Mouse (Mus musculus) limb, embryonic 11.5 days (tissue): ENCODE results near the gene Celf2. TPM values are rescaled to one million over a fixed set of nuclear protein-coding genes. Genes with fewer than 3 reads are reported as not detected.

Experiments
- ATAC-seq: fragments of 200-750 bp; cut with Nextera tagmentation; 2 replicates; pipeline ENCODE4 v1.8.0; 2017; ENCODE audit warnings: low read depth; ENCODE audit not compliant: insufficient number of reproducible peaks, low FRiP score, low TSS enrichment
- DNase-seq: peaks from one replicate; pipeline ENCODE4 v3.0.0-alpha.2; 2015; ENCODE audit warnings: low spot score
- H3K27ac ChIP-seq: fragments of 300-500 bp; sonication (generic); replicated peaks from 2 replicates; pipeline ENCODE4 v1.5.1; 2014; ENCODE audit warnings: low read depth, mild to moderate bottlenecking, low read length
- H3K27me3 ChIP-seq: fragments of 300-500 bp; sonication (generic); 2 replicates; pipeline ENCODE4 v1.6.1; 2014; ENCODE audit warnings: mild to moderate bottlenecking, low read length, mixed read lengths; ENCODE audit not compliant: control insufficient read depth, insufficient read depth
- H3K36me3 ChIP-seq: fragments of 300-500 bp; sonication (generic); 2 replicates; pipeline ENCODE4 v1.6.1; 2014; ENCODE audit warnings: mild to moderate bottlenecking, low read length, moderate library complexity, mixed read lengths; ENCODE audit not compliant: control insufficient read depth, insufficient read depth
- H3K4me1 ChIP-seq: fragments of 300-500 bp; sonication (generic); 2 replicates; pipeline ENCODE4 v1.6.1; 2014; ENCODE audit warnings: low read length, mixed read lengths; ENCODE audit not compliant: control insufficient read depth, insufficient read depth
- H3K4me2 ChIP-seq: fragments of 300-500 bp; sonication (generic); 2 replicates; pipeline ENCODE4 v1.6.1; 2014; ENCODE audit warnings: low read depth, mild to moderate bottlenecking, moderate library complexity; ENCODE audit not compliant: severe bottlenecking
- H3K4me3 ChIP-seq: fragments of 300-500 bp; sonication (generic); 2 replicates; pipeline ENCODE4 v1.5.1; 2014; ENCODE audit warnings: low read depth, low read length
- H3K9ac ChIP-seq: fragments of 300-500 bp; sonication (generic); 2 replicates; pipeline ENCODE4 v1.6.1; 2014; ENCODE audit warnings: mild to moderate bottlenecking, low read length
- H3K9me3 ChIP-seq: fragments of 300-500 bp; sonication (generic); 2 replicates; pipeline ENCODE4 v1.6.1; 2016; ENCODE audit warnings: low read length; ENCODE audit not compliant: control insufficient read depth
- WGBS: fragments of 180-500 bp; shearing (Covaris S2); extraction: QIAGEN DNeasy Blood & Tissue Kit; methylation state at CpG from one replicate; pipeline ENCODE4 v1.1.7; 2014; 5-methylcytosine and 5-hydroxymethylcytosine counted together
- polyA plus RNA-seq: library from polyadenylated mRNA; unstranded; fragments of >200 nt; fragmentation: Nextera tagmentation; extraction: Ambion mirVana; gene quantifications from 2 replicates; pipeline ENCODE4 v1.2.1, GENCODE M21; 2014

Gene Celf2
- polyA plus RNA-seq, 1 experiment from 2014 or later: 24.1 TPM

DNA sequence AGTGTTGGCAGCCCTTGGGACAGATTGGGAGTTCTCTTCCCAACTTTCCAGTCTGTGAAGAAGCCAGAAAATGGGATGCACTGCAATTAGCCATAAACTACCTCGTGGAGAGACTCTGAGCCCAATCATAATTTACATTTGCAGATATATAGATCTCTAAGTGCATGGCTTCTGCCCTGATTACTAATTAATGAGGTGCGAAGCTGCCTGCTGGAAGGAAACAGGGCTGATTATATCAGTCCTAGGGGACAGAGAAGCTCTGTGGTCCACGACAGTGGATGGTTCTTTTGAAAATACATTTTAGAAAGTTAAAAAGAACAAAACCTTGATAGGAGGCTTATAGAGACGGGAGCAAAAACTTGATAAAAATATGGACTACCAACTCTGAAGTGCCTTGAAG lies 885.6 kb downstream of the Celf2 start:
- no peak overlapping the region for H3K4me3 ChIP-seq

DNA sequence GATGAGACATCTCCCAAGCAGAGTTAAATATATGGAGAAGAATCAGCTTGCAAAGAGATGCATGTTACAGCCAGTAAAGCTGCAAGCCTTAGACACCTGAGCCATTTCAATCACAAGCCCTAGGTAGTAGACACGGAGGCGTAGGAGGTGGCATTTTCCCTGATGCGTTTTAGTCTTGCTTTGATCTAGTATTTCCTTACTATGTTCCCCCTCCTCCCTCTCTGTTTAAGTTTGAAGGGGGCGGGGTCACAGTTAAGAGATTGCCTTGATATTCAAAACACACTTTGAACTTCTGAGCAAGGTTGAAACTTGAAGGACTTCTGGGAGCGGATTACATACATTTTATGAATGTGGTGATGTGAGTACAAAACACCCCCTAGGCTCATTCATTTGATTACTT lies 887.3 kb downstream of the Celf2 start:
- H3K27ac ChIP-seq: no peak overlapping the region
- ATAC-seq (no peak), DNase-seq (no peak)
- no peak overlapping the region for H3K4me3 ChIP-seq
- 64% methylated on average over 5 of the region's 5 CpGs for WGBS
- no peaks in the 10 kb centered on the region for H3K9me3 ChIP-seq
- H3K27me3 ChIP-seq: no peaks in the 10 kb centered on the region
- H3K4me2 ChIP-seq: no peak overlapping the region
- H3K9ac ChIP-seq: no peak overlapping the region
- H3K36me3 ChIP-seq: no peaks in the 10 kb centered on the region
- no peaks in the 10 kb centered on the region for H3K4me1 ChIP-seq

More for the DNA sequence above, 885.6 kb downstream of the Celf2 start:
- no peak overlapping the region for H3K9ac ChIP-seq
- 59% methylated on average over 4 of the region's 4 CpGs for WGBS
- no peaks in the 10 kb centered on the region for H3K36me3 ChIP-seq
- DNase-seq: no peak
- H3K27ac ChIP-seq: no peak overlapping the region
- H3K9me3 ChIP-seq: no peaks in the 10 kb centered on the region
- no peaks in the 10 kb centered on the region for H3K4me1 ChIP-seq
- no peaks in the 10 kb centered on the region for H3K27me3 ChIP-seq
- H3K4me2 ChIP-seq: no peak overlapping the region
- ATAC-seq: no peak

DNA sequence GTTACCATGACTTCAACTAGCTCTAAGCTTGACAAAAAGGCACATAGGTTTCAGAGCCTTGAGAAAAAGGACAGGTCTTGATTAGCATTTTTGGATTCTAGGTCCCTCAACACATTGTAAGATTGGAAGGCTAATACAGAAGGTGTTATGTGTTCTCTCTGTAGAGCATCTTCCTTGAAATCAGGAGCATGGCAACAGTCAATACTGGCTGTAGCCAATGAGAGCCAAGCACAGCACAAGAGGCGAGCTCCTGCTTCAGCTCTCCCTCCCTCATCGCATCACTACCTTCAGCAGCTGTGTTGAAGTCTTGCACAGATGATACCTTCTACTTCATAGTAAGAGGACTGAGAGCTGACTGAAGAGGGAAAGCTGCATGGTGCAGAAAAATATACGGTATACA lies 890.5 kb downstream of the Celf2 start:
- H3K4me1 ChIP-seq: no peaks in the 10 kb centered on the region
- H3K27ac ChIP-seq: no peak overlapping the region
- H3K4me2 ChIP-seq: no peak overlapping the region
- no peaks in the 10 kb centered on the region for H3K27me3 ChIP-seq
- ATAC-seq (no peak), DNase-seq (no peak)
- H3K9ac ChIP-seq: no peak overlapping the region
- no peaks in the 10 kb centered on the region for H3K9me3 ChIP-seq
- no peak overlapping the region for H3K4me3 ChIP-seq
- WGBS: 87% methylated on average over 3 of the region's 3 CpGs
- no peaks in the 10 kb centered on the region for H3K36me3 ChIP-seq

DNA sequence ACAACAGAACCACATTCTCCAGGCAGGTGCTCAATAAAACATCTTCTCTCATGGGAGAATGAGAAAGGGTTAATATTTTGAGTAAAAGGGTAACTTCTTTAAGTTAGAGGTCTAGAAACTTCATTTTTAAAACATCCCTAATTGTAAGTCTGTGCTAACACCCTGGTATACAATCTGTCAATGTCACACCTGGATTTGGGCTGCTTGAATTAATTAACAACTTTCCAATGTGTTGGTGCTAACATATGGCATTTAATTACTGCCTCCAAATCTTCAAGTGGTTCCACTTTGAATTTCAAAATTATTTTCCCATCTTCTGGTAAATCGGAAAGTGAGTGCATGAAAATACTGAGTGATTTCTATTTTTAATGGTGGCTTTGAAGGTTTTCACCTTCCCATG lies 890.9 kb downstream of the Celf2 start:
- ATAC-seq (no peak), DNase-seq (no peak)
- Histone ChIP-seq H3K36me3 (no peaks in the 10 kb centered on the region), H3K9ac (no peak overlapping the region), H3K27ac (no peak overlapping the region), H3K9me3 (no peaks in the 10 kb centered on the region), H3K4me2 (no peak overlapping the region), H3K4me3 (no peak overlapping the region), H3K27me3 (no peaks in the 10 kb centered on the region), H3K4me1 (no peaks in the 10 kb centered on the region)
- 70% methylated on average over 1 of the region's 1 CpGs for WGBS

DNA sequence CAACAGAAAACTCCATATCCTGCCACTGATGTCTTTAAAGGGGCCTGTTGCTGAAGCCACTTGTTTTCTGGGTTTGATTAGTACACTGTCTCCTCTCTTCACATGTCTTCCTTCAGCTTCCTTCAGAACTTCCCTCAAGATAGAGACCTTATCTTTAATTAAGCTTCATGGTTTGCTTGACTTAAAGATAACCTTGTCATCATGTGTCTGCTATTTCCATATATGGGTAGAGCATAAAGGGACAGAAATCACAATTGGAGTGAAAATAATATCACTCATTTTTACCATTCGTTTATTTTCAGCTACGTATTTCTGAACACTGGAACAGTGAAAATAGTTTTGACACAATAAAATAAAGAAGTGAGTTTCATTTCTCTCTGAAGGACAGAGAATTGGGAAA lies 905.0 kb downstream of the Celf2 start:
- no peak for ATAC-seq
- Histone ChIP-seq H3K4me1 (no peaks in the 10 kb centered on the region), H3K4me2 (no peak overlapping the region), H3K4me3 (no peak overlapping the region), H3K27ac (no peak overlapping the region), H3K9me3 (no peaks in the 10 kb centered on the region), H3K27me3 (no peaks in the 10 kb centered on the region), H3K9ac (no peak overlapping the region), H3K36me3 (no peaks in the 10 kb centered on the region)
- WGBS: 95% methylated on average over 2 of the region's 2 CpGs
- no peak for DNase-seq

DNA sequence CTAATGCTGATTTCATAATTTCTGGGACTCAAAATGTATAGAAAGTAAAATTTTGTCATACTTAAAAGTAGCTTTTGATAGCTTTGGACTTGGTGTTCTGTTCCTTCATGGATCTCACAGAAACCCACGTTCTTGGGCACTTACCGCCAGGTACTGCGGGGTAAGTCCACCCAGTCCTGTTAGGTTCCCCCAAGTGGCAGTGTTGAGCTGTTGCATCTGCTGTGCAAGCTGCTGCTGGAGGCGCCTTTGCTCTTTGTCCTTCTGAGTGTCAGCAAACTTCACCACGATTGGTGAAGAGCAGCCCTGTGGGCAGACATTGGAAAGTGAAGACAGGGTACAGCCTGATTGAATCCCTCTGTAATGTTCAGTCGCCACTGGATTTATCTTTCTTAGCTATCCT lies 905.5 kb downstream of the Celf2 start:
- no peak for DNase-seq
- Histone ChIP-seq H3K4me3 (no peak overlapping the region), H3K9me3 (no peaks in the 10 kb centered on the region), H3K27me3 (no peaks in the 10 kb centered on the region), H3K4me2 (no peak overlapping the region), H3K4me1 (no peaks in the 10 kb centered on the region), H3K27ac (no peak overlapping the region), H3K9ac (no peak overlapping the region), H3K36me3 (no peaks in the 10 kb centered on the region)
- ATAC-seq: no peak
- WGBS: 78% methylated on average over 6 of the region's 6 CpGs

DNA sequence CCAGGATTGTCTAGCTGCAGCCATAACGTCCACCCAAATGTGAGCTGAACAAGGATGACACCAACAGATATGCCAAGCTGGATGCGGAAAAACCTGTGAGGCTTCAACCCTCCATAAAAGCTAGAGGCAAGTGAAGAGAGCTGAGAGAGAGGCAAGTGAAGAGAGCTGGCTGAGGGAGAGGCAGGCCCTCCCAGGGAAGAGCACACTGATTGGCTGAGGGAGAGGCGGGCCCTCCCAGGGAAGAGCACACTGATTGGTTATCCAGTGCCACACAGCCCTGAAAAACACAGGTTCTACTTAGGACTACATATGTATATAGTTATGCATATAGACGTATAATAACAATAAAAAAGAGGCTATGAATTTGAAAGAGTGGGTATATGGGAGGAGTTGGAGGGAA lies 907.2 kb downstream of the Celf2 start:
- no peak overlapping the region for H3K27ac ChIP-seq
- no peaks in the 10 kb centered on the region for H3K9me3 ChIP-seq
- no peaks in the 10 kb centered on the region for H3K4me1 ChIP-seq
- no peak overlapping the region for H3K4me2 ChIP-seq
- H3K36me3 ChIP-seq: no peaks in the 10 kb centered on the region
- no peak overlapping the region for H3K9ac ChIP-seq
- DNase-seq: no peak
- WGBS: 82% methylated on average over 4 of the region's 4 CpGs
- H3K27me3 ChIP-seq: no peaks in the 10 kb centered on the region
- no peak overlapping the region for H3K4me3 ChIP-seq
- ATAC-seq: no peak

DNA sequence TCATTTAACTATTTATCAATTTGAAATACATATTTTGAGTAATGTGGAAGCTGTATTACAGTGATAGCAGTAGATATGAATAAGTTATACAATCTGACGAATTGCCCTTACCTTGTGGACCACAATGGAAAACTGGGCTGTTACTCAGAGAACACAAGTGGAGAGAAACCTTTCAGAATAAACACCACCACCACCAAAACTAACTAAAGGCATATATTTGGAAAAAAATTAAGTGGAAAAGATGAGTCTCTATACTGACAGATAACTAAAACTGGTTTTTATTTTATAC lies 910.5 kb downstream of the Celf2 start:
- WGBS: 89% methylated on average over 1 of the region's 1 CpGs
- Histone ChIP-seq H3K4me3 (no peak overlapping the region), H3K4me1 (no peaks in the 10 kb centered on the region; the same call in 1 of the 2 replicates), H3K9ac (no peak overlapping the region), H3K36me3 (no peaks in the 10 kb centered on the region), H3K27ac (no peak overlapping the region), H3K9me3 (no peaks in the 10 kb centered on the region), H3K27me3 (no peaks in the 10 kb centered on the region), H3K4me2 (no peak overlapping the region)
- DNase-seq: no peak
- ATAC-seq: no peak

DNA sequence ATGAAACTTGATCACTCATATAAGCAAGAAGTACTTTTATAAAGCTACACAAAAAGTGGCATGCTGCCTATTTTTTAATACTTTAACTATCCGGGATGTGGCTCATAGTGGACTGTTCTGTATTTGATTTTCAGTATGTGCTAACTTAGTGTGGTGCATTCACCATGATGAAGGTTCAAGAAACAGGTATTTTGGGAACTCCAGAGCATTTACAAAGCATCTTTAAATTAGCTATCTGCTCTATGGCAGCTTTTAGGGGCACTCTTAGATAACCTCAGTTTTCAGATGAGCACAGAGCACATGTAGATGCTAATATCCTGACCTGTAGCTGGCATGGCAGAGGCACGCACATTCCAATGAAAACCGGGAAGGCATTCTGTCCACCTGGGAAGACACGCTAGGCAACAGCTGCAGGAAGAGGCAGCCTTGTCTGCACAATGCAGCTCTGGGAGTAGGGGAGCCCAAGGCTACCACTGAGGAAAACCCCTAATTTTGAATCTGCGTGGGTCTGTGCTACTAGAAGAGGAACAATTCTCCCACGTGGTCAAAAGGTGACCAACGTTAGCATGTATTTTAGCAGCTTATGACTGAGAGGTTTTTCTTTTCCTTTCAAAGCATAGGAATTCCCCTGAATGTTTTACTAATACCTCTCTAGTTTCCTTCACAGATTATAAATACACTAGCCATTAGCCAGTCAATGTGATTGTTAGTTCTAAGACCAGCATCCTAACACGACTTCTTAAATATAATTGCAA lies 911.1 kb downstream of the Celf2 start:
- no peak overlapping the region for H3K9ac ChIP-seq
- no peaks in the 10 kb centered on the region for H3K27me3 ChIP-seq
- no peaks in the 10 kb centered on the region for H3K9me3 ChIP-seq
- DNase-seq (no peak), ATAC-seq (no peak)
- no peaks in the 10 kb centered on the region for H3K36me3 ChIP-seq
- no peak overlapping the region for H3K4me2 ChIP-seq
- H3K4me3 ChIP-seq: no peak overlapping the region
- no peak overlapping the region for H3K27ac ChIP-seq
- 83% methylated on average over 8 of the region's 8 CpGs for WGBS
- H3K4me1 ChIP-seq: no peaks in the 10 kb centered on the region; the same call in 1 of the 2 replicates
